Mouse (Mus musculus): ENCODE data around the gene Gm13084. TPM values are rescaled to one million over a fixed set of nuclear protein-coding genes. Genes with fewer than 3 reads are reported as not detected.
"Not testable (repeated sequence)": the region's sequence is repeated elsewhere in the genome, so short reads cannot be mapped to it uniquely, and the experiment has no call there.

The Gm13084 gene
- polyA plus RNA-seq (2015; fragmentation: Nextera tagmentation; extraction: Ambion mirVana): not detected in 2 replicates

- Histone ChIP-seq H3K9ac (replicated peaks) (no peak within 1 kb of the TSS), H3K4me3 (replicated peaks) (no peak within 1 kb of the TSS), H3K36me3 (no peaks in the 10 kb centered on the region), H3K9me3 (peaks cover 36% of the 10 kb centered on the region), H3K27ac (no peak within 1 kb of the TSS), H3K4me1 (replicated peaks) (no peaks in the 10 kb centered on the region), H3K27me3 (no peaks in the 10 kb centered on the region), H3K4me2 (replicated peaks) (no peak within 1 kb of the TSS)
- WGBS: 82% methylated on average over 2 of the region's 2 CpGs
- ATAC-seq: no peak
Measured at GRCm38 (mm10) chr4:143815993-143816392, at the start of gene Gm13084. TSS of gene Gm13084 (minus strand) at chr4:143816093.

- not testable (repeated sequence) for H3K36me3 ChIP-seq; H3K9ac ChIP-seq (replicated peaks); H3K4me3 ChIP-seq (replicated peaks); H3K4me1 ChIP-seq (replicated peaks); ATAC-seq; H3K4me2 ChIP-seq (replicated peaks); H3K27me3 ChIP-seq; H3K27ac ChIP-seq
- H3K9me3 ChIP-seq: peaks cover 30% of the 10 kb centered on the region
Measured at GRCm38 (mm10) chr4:143846197-143846596, 30.3 kb upstream of the Gm13084 start, which contains the start of gene Gm13103. TSS of gene Gm13103 (plus strand) at chr4:143846497.

- H3K27ac ChIP-seq; H3K27me3 ChIP-seq; H3K4me2 ChIP-seq (replicated peaks); H3K4me1 ChIP-seq (replicated peaks); H3K36me3 ChIP-seq; H3K4me3 ChIP-seq (replicated peaks); H3K9ac ChIP-seq (replicated peaks); ATAC-seq: not testable (repeated sequence)
- peaks cover 23% of the 10 kb centered on the region; the same call in 1 of the 2 replicates for H3K9me3 ChIP-seq
- 86% methylated on average over 3 of the region's 3 CpGs for WGBS
Measured at GRCm38 (mm10) chr4:143789052-143789451, 26.8 kb downstream of the Gm13084 start, which contains the start of gene Gm13023. TSS of gene Gm13023 (plus strand) at chr4:143789352.

Other genes with a start within 250 kb of the Gm13084 start
- gene Gm13083, start 201.1 kb downstream of the Gm13084 start, polyA plus RNA-seq (2015; fragmentation: Nextera tagmentation; extraction: Ambion mirVana): not detected in 2 replicates
- gene Gm13088, start 158.8 kb downstream of the Gm13084 start, polyA plus RNA-seq (2015; fragmentation: Nextera tagmentation; extraction: Ambion mirVana): not detected in 2 replicates
- not detected in 2 replicates for gene Gm13089, start 113.4 kb downstream of the Gm13084 start, polyA plus RNA-seq (2015; fragmentation: Nextera tagmentation; extraction: Ambion mirVana)
- gene Gm13078, start 96.6 kb downstream of the Gm13084 start, polyA plus RNA-seq (2015; fragmentation: Nextera tagmentation; extraction: Ambion mirVana): not detected in 2 replicates
- gene Gm13023, start 26.7 kb downstream of the Gm13084 start, polyA plus RNA-seq (2015; fragmentation: Nextera tagmentation; extraction: Ambion mirVana): not detected in 2 replicates
- gene Gm13103, start 30.4 kb upstream of the Gm13084 start, polyA plus RNA-seq (2015; fragmentation: Nextera tagmentation; extraction: Ambion mirVana): not detected in 2 replicates
- not detected in 2 replicates for gene Pramef6, start 84.3 kb upstream of the Gm13084 start, polyA plus RNA-seq (2015; fragmentation: Nextera tagmentation; extraction: Ambion mirVana)
- gene Pramef25, start 134.9 kb upstream of the Gm13084 start, polyA plus RNA-seq (2015; fragmentation: Nextera tagmentation; extraction: Ambion mirVana): not detected in 2 replicates
- not detected in 2 replicates for gene Gm13101, start 150.9 kb upstream of the Gm13084 start, polyA plus RNA-seq (2015; fragmentation: Nextera tagmentation; extraction: Ambion mirVana)
- gene Pramef17, start 178.3 kb upstream of the Gm13084 start, polyA plus RNA-seq (2015; fragmentation: Nextera tagmentation; extraction: Ambion mirVana): not detected in 2 replicates
- not detected in 2 replicates for gene Pramel4, start 243.0 kb upstream of the Gm13084 start, polyA plus RNA-seq (2015; fragmentation: Nextera tagmentation; extraction: Ambion mirVana)